Mouse (Mus musculus): ENCODE results near the gene Gm28043. TPM values are rescaled to one million over a fixed set of nuclear protein-coding genes. Genes with fewer than 3 reads are reported as not detected.

Gm28043 gene
- total and polyA plus RNA-seq, 3 experiments = 3.6 to 4.2 (median 3.7) TPM

GRCm38 (mm10) chr17:29583569-29583968, 31.1 kb upstream of the Gm28043 start:
- Histone ChIP-seq H3K36me3 (replicated peaks in 1 of 2; ENCODE audit: control insufficient read depth in 1 of 2, insufficient read depth in 1 of 2, low read length in 1 of 2) (peaks cover 35 to 69% of the 10 kb centered on the region in 2 experiments), H3K79me2 (replicated peaks; ENCODE audit: control insufficient read depth, extremely low read depth, insufficient read depth, poor library complexity, severe bottlenecking) (no peaks in the 10 kb centered on the region), H3K9ac (ENCODE audit: insufficient read depth, low read depth) (no peak overlapping the region), H3K4me1 (ENCODE audit: control insufficient read depth in 1 of 2, insufficient read depth in 2 of 2) (peaks cover 0 to 17% of the 10 kb centered on the region in 2 experiments; a peak in 2 of 4 replicates), H3K9me3 (replicated peaks; ENCODE audit: low read length) (no peaks in the 10 kb centered on the region), H3K27me3 (replicated peaks) (no peaks in the 10 kb centered on the region), H3K4me3 (replicated peaks in 1 of 3; ENCODE audit: low read depth in 2 of 3, low read length in 2 of 3, poor library complexity in 1 of 3) (no peak overlapping the region), H3K4me2 (ENCODE audit: insufficient read depth, low read depth, poor library complexity, severe bottlenecking) (no peak overlapping the region), H3K27ac (ENCODE audit: insufficient read depth, low read depth) (no peak overlapping the region)
- TF ChIP-seq ZKSCAN1 (IDR thresholded peaks at IDR 0.05; ENCODE audit: borderline replicate concordance, low read depth, low read length) = no peak
- no peak for TF ChIP-seq SIN3A (IDR thresholded peaks at IDR 0.05; ENCODE audit: low read length)
- TF ChIP-seq CHD1 (IDR thresholded peaks at IDR 0.05; ENCODE audit: low read depth, low read length) = no peak
- TF ChIP-seq ETS1 (conservative IDR thresholded peaks at IDR 0.05; ENCODE audit: low read depth, low read length) = no peak
- TF ChIP-seq BHLHE40 (IDR thresholded peaks at IDR 0.05; ENCODE audit: low read depth, low read length) = no peak
- no peak for TF ChIP-seq NELFE (IDR thresholded peaks at IDR 0.05; ENCODE audit: low read depth, low read length)
- TF ChIP-seq JUND (conservative IDR thresholded peaks at IDR 0.05; ENCODE audit: low read depth, low read length) = no peak
- no peak for TF ChIP-seq MAZ (IDR thresholded peaks at IDR 0.05; ENCODE audit: low read depth, low read length)
- in situ Hi-C loops (cut with MboI; ENCODE audit: low pct_ligation_motif_present, low pct_unique_long_range_greater_than_20kb, low sequenced_read_pairs) (no loop called here), dilution Hi-C loops (cut with MboI; ENCODE audit: extremely low pct_ligation_motif_present, extremely low pct_unique_long_range_greater_than_20kb, low sequenced_read_pairs) (no loop called here)
- no peak for DNase-seq (ENCODE audit: extremely low read depth)

GRCm38 (mm10) chr17:29584306-29584705, 30.4 kb upstream of the Gm28043 start:
- in situ Hi-C loops (cut with MboI; ENCODE audit: low pct_ligation_motif_present, low pct_unique_long_range_greater_than_20kb, low sequenced_read_pairs) = no loop called here
- H3K27ac ChIP-seq (ENCODE audit: insufficient read depth, low read depth) = no peak overlapping the region
- no peak overlapping the region for H3K4me3 ChIP-seq (replicated peaks in 1 of 3; ENCODE audit: low read depth in 2 of 3, low read length in 2 of 3, poor library complexity in 1 of 3)
- no peaks in the 10 kb centered on the region for H3K79me2 ChIP-seq (replicated peaks; ENCODE audit: control insufficient read depth, extremely low read depth, insufficient read depth, poor library complexity, severe bottlenecking)
- no peak overlapping the region for H3K4me2 ChIP-seq (ENCODE audit: insufficient read depth, low read depth, poor library complexity, severe bottlenecking)
- H3K36me3 ChIP-seq (replicated peaks in 1 of 2; ENCODE audit: control insufficient read depth in 1 of 2, insufficient read depth in 1 of 2, low read length in 1 of 2) = peaks cover 32 to 66% of the 10 kb centered on the region in 2 experiments
- H3K9ac ChIP-seq (ENCODE audit: insufficient read depth, low read depth) = no peak overlapping the region
- no peaks in the 10 kb centered on the region for H3K27me3 ChIP-seq (replicated peaks)
- dilution Hi-C loops (cut with MboI; ENCODE audit: extremely low pct_ligation_motif_present, extremely low pct_unique_long_range_greater_than_20kb, low sequenced_read_pairs) = no loop called here
- TF ChIP-seq CHD1 (IDR thresholded peaks at IDR 0.05; ENCODE audit: low read depth, low read length) = no peak
- no peak for TF ChIP-seq ZMIZ1 (IDR thresholded peaks at IDR 0.05; ENCODE audit: low read depth, low read length)
- peaks cover 0 to 24% of the 10 kb centered on the region in 2 experiments; a peak in 2 of 4 replicates for H3K4me1 ChIP-seq (ENCODE audit: control insufficient read depth in 1 of 2, insufficient read depth in 2 of 2)
- H3K9me3 ChIP-seq (replicated peaks; ENCODE audit: low read length) = no peaks in the 10 kb centered on the region
- no peak for DNase-seq (ENCODE audit: extremely low read depth)

GRCm38 (mm10) chr17:29584737-29585136, 29.9 kb upstream of the Gm28043 start:
- H3K27ac ChIP-seq (ENCODE audit: insufficient read depth, low read depth) = no peak overlapping the region
- dilution Hi-C loops (cut with MboI; ENCODE audit: extremely low pct_ligation_motif_present, extremely low pct_unique_long_range_greater_than_20kb, low sequenced_read_pairs) = no loop called here
- DNase-seq (ENCODE audit: extremely low read depth) = no peak
- no peaks in the 10 kb centered on the region for H3K27me3 ChIP-seq (replicated peaks)
- no peaks in the 10 kb centered on the region for H3K79me2 ChIP-seq (replicated peaks; ENCODE audit: control insufficient read depth, extremely low read depth, insufficient read depth, poor library complexity, severe bottlenecking)
- H3K36me3 ChIP-seq (replicated peaks in 1 of 2; ENCODE audit: control insufficient read depth in 1 of 2, insufficient read depth in 1 of 2, low read length in 1 of 2) = peaks cover 28 to 63% of the 10 kb centered on the region in 2 experiments
- no peaks in the 10 kb centered on the region for H3K9me3 ChIP-seq (replicated peaks; ENCODE audit: low read length)
- TF ChIP-seq USF2 (conservative IDR thresholded peaks at IDR 0.05; ENCODE audit: low read depth, low read length) (no peak), MXI1 (IDR thresholded peaks at IDR 0.05; ENCODE audit: low read depth, low read length) (no peak), CHD1 (IDR thresholded peaks at IDR 0.05; ENCODE audit: low read depth, low read length) (no peak), ELF1 (IDR thresholded peaks at IDR 0.05; ENCODE audit: low read depth, low read length) (no peak), MAX (IDR thresholded peaks at IDR 0.05; ENCODE audit: low read length) (no peak), NELFE (IDR thresholded peaks at IDR 0.05; ENCODE audit: low read depth, low read length) (no peak), SIN3A (IDR thresholded peaks at IDR 0.05; ENCODE audit: low read length) (no peak), MYC (IDR thresholded peaks at IDR 0.05; ENCODE audit: low read depth, low read length) (no peak), HCFC1 (IDR thresholded peaks at IDR 0.05; ENCODE audit: low read depth, low read length) (no peak), SMC3 (IDR thresholded peaks at IDR 0.05; ENCODE audit: low read depth, low read length) (no peak), ETS1 (conservative IDR thresholded peaks at IDR 0.05; ENCODE audit: low read depth, low read length) (no peak), POLR2AphosphoS2 (IDR thresholded peaks at IDR 0.05; ENCODE audit: low read depth, low read length) (no peak), MAZ (IDR thresholded peaks at IDR 0.05; ENCODE audit: low read depth, low read length) (no peak), MAFK (IDR thresholded peaks at IDR 0.05; ENCODE audit: insufficient replicate concordance, low read length) (no peak), ZNF384 (IDR thresholded peaks at IDR 0.05; ENCODE audit: low read depth, low read length) (no peak), USF1 (IDR thresholded peaks at IDR 0.05; ENCODE audit: low read depth, low read length) (no peak), JUND (conservative IDR thresholded peaks at IDR 0.05; ENCODE audit: low read depth, low read length) (no peak)
- in situ Hi-C loops (cut with MboI; ENCODE audit: low pct_ligation_motif_present, low pct_unique_long_range_greater_than_20kb, low sequenced_read_pairs) = no loop called here
- H3K4me1 ChIP-seq (ENCODE audit: control insufficient read depth in 1 of 2, insufficient read depth in 2 of 2) = peaks cover 0 to 28% of the 10 kb centered on the region in 2 experiments; a peak in 2 of 4 replicates
- H3K9ac ChIP-seq (ENCODE audit: insufficient read depth, low read depth) = no peak overlapping the region
- H3K4me2 ChIP-seq (ENCODE audit: insufficient read depth, low read depth, poor library complexity, severe bottlenecking) = no peak overlapping the region
- H3K4me3 ChIP-seq (replicated peaks in 1 of 3; ENCODE audit: low read depth in 2 of 3, low read length in 2 of 3, poor library complexity in 1 of 3) = no peak overlapping the region
